Mouse (Mus musculus) kidney, adult 8-10 months (tissue): Measurements from ENCODE around the gene Dcun1d2.
A peak's percentile ranks its signal among the peaks of the same experiment; 100 is the strongest.
"Not testable (repeated sequence)": the region's sequence is repeated elsewhere in the genome, so short reads cannot be mapped to it uniquely, and the experiment has no call there.

Experiments used
- DNase-seq, 2 experiments: peaks; one replicate each; pipeline ENCODE4 v3.0.0; 2022

Gene Dcun1d2

DNA sequence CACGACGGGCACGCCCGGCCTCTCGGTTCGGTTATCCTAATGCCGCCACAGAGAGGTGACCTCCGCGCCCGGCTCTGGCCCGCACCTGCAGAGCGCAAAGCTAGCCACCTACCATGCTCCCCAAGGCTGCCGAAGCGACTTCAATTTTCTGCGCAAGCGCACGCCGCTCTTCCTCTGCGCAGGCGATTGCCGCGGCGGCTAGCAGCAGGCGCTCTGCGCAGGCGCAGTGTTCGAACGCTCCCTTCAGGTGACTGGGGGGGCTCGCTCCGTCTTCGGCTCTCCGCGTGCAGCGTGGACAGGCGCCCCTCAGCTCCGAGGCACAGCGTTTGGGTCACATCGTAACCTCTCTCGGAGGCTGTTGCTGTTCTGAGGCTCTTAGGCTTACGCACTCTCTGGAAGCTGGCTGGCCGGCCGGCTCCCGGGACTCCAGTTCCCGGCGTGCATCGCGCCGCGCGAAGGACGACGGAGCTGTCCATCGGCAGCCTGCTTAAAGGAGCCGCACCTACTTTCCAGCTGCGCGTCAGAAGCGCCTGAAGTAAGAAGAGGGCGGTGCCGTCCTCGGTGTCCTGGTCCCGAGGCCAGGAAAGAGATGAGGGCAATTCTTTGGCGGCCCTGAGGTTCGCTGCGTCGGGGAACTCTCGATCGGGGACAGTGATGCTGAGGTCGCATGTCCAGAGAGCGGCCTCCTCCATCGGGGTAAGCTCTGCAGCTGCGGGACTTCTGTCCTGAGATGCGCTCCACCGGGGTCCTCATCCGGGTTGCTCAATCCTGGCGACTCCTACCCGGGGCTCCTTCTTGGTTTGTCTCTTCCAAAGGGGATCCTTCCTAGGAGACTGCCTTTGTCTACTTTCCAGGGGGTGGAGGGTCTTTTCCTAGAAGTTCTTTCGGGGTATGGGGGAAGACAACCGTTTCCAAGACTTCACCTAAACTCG is at the start of gene Dcun1d2, which contains the start of gene Tmco3:
Dcun1d2 (minus strand) TSS at position 440 of the 932 bp plus-strand sequence.
Tmco3 (plus strand) TSS at position 499 of the 932 bp plus-strand sequence.
- peak; percentile 93 to 94 for DNase-seq

DNA sequence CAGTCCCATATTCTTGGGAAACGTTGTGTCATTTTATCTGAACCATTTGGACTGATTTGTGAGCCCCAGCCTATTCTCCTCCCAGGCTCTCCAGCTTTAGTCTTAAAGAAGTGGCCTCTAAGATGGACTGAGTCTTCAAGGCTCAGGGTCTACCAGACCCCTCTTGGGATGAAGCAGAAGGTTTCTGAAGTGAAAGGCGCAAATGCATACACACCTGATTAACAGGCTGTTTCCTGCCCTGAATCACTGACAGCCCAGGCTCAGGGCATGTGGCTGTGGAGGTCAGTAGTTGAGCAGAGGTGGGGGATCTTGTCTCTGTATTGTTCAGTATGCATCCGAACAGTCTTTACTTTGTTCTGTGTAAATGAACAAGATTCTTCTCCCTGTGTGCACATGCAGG is 49.7 kb upstream of the Dcun1d2 start:
- DNase-seq: no peak

DNA sequence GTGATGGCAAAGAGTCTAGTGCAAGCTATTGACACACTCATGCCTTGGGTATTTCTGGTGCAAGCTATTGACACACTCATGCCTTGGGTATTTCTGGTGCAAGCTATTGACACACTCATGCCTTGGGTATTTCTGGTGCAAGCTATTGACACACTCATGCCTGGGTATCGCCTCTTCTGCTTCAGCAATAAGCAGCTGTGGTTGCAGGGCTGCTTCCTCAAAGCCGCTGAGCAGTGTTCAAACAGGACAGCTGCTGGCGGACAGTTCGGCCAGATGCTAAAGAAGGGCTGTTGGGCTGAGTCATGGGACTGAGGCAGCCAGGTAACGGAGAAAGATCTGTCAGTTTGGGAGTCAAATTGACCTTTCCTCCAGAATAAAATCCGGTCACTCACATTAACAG is 49.3 kb upstream of the Dcun1d2 start:
- not testable (repeated sequence) for DNase-seq

DNA sequence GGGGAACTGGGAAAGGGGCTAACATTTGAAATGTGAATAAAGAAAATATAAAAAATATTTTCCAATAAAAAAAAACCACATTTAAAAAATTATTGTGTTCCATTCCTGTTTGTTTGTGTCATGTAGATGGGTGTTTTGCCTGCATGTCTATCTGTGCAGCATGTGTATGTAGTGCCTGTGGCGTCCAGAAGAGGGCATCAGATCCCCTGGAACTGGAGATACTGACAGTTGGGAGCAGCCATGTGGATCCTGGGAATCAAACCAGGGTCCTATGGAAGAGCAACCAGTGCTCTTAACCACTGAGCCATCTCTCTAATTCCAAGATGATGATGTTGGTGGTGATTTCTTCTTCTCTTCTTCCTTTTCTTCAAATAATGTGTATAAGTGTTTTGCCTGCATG is 46.7 kb upstream of the Dcun1d2 start:
- no peak for DNase-seq

DNA sequence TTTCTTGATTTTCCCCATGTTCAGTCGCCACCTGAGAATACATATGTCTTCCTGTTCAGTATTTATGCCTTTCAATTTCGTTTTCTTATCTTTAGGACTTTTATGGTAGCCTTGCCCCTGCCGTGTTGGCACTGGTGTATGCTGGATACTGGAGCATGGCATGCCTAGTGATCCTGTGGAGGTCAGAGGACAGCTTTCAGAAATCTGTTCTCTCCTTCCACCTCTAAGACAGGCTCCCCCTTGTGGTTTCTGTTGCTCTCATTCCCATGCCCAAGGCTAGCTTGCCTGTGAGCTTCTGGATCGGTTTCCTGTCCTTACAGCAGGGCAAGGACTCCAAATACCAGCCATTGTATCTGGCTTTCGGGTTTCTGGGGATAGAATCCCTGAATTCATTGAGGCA is 38.7 kb upstream of the Dcun1d2 start:
- peak; percentile 43 to 64 for DNase-seq

DNA sequence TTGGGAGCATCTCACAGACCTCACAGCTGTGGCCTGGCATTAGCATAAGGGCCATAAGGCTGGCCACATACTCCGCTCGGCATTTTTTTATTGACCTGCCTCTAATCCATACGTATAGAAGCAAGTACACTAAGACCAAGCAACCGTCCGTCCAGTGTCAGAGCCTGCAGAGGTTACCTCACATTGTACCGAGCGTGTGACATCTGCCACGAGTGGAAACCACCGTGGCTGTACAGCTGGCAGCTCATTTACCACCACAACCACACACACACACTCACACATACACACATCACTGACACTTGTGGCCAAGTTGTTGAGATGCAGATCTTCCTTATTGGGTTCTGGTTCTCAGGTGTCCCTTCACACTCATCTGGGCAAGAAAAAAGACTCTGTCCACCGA is 28.7 kb upstream of the Dcun1d2 start:
- DNase-seq: no peak

DNA sequence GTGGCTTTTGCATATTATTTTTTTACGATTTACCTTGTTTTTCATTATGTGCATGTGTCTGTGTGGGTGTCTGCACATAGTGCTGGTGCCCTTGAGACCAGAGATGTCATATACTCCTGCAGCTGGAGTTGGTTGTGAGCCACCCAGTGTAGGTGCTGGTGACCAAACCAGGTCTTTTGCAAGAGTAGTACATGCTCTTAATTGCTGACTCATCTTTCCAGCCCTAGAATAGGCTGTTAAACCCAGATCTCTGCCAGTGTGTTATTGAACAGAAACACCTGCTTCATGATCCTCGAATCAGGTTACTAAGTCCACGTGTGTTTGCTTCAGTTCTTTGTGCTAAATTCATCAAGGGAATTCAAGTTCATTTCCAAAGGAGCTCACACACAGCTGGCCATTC is 27.0 kb upstream of the Dcun1d2 start:
- no peak for DNase-seq

DNA sequence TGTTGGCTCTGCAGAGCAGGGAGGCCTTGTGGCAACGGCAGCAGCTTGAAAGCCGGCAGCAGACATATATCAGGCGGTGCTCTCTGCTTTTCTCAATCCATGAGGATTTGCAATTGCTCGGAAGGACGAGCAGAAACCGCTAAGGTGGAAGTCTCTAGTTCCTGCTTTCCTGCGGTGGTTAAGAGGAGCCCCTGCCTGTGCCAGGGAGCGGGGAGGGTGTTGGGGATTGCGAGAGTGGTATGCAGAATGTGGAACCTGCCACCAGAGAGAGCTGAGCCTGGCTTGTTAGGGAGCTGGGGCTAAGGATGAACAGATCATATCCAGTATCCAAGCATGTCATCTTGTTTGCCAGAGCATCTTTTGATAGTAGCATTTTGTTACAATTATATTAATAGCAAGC is 19.0 kb upstream of the Dcun1d2 start:
- no peak for DNase-seq

DNA sequence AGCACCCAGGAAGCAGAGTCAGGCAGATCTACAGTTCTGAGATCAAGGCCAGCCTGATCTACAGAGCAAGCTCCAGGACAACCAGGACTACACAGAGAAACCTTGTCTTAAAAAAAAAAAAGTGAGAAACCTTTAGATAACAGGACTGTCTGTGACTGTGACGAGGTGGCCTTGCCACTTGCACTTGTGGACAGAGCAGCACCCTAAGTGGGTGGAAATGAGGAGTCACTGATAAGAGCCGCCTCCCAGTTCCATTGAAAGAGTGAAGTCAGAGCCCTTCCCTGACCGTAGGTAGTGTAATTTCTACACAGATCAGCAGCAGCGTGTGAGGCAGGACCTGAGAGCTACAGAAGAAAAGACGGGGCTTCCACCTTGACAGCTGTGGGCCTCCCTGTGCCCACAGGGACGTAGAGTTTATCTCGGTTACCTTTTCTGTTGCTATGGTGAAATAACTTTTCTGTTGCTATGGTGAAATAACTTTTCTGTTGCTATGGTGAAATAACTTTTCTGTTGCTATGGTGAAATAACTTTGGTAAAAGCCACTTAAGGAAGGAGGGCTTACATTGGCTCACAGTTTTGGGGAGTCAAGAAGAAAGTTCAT is 18.5 kb upstream of the Dcun1d2 start:
- DNase-seq: no peak

DNA sequence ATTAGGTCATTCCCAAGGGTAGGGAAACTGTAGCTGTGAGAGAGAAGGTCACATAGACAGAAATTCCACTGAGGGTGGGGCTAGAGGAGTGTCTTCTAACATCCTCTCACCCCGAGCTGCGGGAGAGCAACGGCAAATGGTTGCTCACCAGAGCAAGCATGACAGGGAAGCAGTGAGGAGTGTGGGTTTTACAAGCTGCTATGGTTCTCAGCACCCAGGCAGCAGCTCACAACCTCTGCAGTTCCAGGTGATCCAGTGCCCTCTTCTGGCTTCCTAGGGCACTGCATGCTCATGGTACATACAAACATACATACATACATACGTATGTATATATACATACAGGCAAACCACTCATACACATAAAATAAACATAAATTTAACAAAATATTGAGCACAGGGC is 18.0 kb upstream of the Dcun1d2 start:
- DNase-seq: no peak

DNA sequence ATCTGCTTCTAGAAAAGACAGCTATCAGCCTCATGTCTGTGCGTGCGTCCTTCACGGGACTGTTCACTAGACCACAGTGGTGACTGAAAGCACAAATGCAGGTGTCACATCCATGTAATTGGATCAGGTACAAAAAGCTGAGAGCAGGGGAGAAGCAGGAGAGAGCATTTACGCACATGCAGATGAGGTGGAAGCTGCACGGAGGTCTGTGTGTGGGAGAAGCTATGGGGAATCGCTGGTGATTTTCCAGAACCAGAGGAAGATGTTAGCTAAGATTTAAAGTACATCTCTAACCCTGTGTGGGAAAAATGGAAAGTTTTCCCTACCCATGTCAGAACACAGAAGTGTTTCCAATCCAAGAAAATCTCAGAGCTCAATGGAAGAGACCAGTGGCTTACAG is 17.5 kb upstream of the Dcun1d2 start:
- no peak for DNase-seq

DNA sequence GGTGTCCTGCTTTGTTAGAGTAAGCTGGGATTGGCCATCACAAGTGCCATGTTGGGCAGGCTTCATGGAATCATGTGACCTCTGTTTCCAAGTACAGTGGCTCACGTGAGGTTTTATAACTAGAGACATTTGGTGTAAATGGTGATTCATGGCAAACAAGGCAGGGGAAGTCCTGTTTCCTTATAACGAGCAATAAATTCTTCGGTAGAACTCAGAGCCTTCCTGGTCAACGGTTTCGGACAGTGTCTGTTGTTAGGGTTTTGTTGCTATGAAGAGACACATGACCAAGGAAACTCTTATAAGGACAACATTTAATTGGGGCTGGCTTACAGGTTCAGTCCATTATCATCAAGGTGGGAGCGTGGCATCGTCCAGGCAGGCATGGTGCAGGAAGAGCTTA is 13.1 kb upstream of the Dcun1d2 start:
- DNase-seq: no peak

DNA sequence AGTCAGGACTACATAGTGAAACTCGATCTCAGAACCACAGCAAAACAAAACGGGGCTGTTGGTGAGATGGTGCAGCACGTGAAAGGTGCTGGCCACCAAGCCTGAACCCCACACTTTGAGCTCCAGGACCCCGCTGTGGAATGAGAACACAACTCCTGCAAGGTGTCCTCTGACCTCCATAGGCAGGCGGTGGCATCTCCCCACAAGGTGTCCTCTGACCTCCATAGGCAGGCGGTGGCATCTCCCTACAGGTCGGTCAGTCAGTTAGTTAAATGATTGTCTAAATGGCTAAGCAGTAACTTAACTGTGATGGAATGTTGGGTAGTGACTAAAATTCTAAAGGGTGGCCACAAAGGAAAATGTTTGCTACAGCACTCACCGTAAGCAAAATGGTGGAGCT is 11.6 kb upstream of the Dcun1d2 start:
- peak; percentile 21 to 35 for DNase-seq

DNA sequence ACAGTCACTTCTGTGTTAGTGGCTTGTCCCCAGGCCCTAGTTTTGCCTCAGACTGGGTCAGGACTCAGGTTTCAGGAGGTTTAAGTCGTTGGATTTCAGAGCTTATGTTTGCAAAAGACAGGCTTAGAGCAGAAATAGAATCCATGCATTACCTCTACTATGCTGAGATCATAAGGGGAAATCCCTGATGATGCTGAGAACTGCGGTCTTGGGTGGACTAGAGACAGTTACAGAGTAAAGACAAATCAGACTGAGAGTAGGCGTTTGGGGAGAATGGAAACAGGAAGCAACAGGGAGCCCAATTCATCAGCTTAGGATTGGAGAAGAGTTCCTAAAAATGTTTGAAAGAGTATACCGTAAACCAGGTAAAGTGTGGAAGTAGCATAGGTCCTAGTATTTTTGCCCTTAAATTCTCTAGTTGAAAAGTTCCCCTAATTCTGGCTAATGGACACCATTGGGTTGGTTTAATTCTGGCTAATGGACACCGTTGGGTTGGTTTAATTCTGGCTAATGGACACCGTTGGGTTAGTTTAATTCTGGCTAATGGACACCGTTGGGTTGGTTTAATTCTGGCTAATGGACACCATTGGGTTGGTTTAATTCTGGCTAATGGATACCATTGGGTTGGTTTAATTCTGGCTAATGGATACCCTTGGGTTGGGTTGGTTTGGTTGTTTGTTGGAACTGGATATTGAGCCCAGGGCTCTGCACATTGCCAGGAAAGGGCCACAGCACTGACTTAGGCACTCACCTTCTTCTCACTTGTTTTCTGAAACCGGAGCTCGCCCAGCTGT is 5.9 kb upstream of the Dcun1d2 start:
- peak; percentile 27 to 49 for DNase-seq

DNA sequence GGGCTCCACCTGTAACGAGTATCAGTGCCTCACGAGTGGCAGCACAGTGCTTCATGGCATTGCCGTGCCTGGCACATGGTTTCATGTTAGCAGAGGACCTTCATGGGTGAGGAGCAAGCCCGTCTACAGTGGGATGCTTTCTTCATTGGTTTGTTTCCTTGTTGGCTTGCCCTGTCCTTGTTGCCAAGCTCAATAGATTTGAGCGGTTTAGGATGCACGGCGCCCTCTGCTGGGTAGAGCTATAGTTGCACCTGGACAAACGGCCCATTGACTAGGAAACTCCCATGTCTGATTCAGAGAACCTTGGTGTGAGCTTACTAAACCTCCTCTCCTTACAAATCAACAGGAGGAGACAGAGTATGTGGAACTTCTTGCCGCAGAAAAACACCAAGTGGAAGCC is 4.4 kb upstream of the Dcun1d2 start:
- DNase-seq: peak; percentile 67 to 83

DNA sequence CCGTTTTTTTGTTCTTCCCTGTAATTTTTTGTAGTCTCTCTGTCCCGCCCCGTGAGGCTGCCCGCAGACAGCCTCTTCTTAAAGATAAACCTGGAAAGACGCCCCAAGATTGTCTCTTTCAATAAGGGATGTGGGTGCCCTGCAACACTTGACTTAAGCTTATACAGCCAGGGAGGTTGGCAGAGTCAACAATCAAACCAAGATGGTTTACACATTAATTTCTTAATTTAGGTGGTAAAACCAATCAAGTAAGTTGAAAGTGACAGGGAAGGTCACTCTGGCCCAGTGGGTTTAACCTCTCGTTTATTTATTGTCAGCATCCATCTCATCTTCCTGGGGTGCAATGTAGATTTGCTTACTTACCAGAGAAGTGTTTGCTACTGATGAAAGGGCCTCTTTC is 715 bp upstream of the Dcun1d2 start:
- peak; percentile 28 to 54 for DNase-seq

DNA sequence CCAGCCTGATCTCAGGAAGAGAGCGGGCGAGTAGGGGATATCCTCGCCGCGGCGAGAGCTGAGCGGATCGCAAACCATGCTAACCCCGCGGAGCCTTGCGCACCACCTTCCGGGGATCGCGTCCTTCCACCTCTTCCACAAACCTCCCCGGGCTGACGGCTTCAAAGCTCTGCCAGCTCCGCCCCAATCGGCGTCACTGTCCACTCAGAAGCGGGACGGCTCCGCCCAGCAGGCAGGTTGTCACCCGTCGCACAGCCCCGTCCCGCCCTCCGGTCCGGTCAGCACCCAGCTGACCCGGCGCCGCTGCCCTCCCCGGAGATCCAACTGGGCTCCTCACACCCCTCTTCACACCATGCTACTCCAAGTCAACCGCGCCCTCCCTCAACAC is 633 bp downstream of the Dcun1d2 start:
- peak; percentile 93 for DNase-seq

DNA sequence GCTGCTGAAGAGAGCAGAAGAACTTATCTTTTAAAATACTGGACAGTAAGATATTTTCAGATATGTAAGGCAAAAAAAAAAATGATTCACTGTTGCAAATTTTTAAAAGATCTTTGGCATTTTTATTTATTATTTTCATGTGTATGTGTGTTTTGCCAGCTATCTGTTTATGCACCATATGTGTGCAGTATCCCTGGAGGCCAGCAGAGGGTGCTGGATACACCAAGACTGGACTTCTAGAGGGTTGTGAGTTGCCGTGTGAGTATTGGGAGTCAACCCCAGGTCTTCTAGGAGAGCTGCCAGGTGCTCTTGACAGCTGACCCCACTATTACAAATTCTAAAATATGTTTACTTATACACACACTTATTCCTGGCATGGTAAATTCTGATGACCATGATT is 4.7 kb downstream of the Dcun1d2 start:
- no peak for DNase-seq

DNA sequence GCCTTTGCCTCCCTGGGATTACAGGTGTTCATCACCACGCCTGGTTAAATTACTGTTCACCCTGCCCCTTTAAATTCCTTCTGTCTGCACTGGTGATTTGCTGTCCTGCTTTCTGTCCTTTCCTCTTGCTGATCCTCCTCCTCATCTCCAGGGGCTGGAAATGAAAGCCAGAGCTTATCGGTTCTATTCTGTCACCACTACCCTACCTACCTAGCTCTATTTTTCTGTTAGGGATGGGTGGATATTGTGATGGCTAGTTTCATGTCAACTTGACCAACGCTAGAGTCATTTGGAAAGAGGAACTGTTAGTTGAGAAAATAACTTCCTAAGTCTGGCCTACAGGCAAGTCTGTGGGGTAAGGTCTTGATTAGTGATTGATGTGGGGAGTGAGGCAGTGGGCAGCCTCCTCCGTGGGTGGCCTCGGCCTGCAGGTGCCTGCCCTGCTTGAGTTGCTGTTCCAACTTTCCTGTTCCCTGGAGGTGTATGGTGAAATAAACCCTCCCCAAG is 10.9 kb downstream of the Dcun1d2 start:
- no peak for DNase-seq

DNA sequence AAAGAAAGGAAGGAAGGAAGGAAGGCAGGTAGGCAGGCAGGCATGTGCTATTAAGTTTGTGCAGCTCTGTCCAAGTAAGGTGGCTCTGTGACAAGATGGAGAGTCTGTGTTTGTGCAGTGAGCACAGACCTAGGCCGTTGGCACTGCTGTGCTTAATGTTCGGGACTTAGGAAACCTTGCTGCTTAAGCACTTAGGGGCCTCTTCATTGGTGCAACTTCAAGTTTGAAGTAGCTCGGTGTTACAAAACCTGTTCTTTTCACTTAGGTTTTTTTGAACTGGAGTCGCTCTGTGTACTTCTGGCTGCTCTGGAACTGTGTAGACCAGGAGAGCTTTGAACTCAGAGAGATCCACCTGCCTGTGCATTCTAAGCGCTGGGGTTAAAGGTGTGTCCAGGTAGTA is 15.1 kb downstream of the Dcun1d2 start:
- DNase-seq: no peak

DNA sequence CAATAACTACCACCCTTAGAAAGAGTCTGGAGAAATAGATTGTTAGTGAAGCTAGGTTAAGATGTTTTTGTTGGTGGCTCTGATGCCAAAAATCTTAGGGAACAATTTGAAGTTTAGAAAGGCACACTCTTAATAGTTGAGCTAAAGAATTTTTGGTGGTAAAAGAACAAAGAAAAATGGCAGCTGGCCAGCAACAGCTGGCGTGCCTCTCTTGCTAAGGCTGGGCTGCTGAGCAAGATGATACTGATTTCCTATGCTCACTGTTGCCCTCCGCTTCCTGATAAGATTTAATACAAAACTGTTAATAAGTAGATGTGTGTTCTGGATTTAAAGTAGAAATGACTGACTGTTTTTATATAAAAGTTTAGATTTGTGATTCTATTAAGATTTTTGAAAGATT is 20.4 kb downstream of the Dcun1d2 start:
- DNase-seq: no peak

DNA sequence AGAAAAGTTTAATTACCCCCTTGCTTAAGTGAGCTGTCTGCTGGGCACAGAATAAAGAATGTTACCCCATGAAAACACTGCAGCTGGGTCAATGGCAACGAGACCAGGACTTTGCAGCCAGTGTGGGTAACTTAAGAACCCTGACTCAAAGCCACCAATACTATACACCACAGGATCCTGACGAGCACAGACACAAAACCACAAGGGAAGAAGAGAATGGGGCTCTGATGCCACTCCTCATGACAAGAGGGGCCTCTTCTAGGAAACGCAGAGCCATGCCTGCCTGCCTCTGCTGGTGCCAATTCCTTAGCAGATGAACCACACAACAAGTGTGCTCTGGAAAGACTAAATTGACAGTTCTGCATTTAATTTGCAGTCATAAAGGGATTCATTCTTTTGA is 24.6 kb downstream of the Dcun1d2 start:
- DNase-seq: no peak

DNA sequence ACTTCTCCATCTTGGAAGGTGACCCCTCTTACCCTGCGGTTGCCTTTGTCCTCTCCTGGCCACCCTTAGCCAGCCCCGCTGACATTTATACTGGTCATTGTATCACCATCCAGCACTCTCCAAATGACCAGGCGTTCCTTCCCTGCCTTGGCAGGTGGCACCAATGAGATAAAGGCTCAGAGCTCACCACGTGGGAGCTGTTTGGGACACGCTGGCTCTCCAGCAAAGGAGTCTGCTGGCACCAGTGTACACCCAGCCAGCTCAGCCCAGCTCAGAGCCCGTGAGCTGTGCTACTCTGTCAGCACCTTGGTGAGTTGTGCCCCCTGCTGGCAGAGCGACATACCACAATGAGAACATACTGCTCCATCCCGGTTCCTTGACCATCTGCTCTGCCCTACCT is 33.9 kb downstream of the Dcun1d2 start, which contains the start of gene Adprhl1:
Adprhl1 (minus strand) TSS at position 144 of the 400 bp plus-strand sequence.
- DNase-seq: peak; percentile 37 to 72
